Mouse (Mus musculus) liver (tissue): ENCODE measurements around the gene Rnf150.
"Not testable (repeated sequence)": the region's sequence is repeated elsewhere in the genome, so short reads cannot be mapped to it uniquely, and the experiment has no call there.

Source experiments
- DNase-seq: peaks from one replicate; pipeline ENCODE4 v3.0.0-alpha.2; 2020; ENCODE audit warnings: mixed read lengths

Rnf150 gene

GRCm38 (mm10) chr8:83078701-83079533 lies 215.8 kb downstream of the Rnf150 start:
- no peak for DNase-seq

GRCm38 (mm10) chr8:83079534-83079844 lies 216.3 kb downstream of the Rnf150 start:
- DNase-seq, result no peak

GRCm38 (mm10) chr8:83081266-83081665 lies 218.1 kb downstream of the Rnf150 start:
- DNase-seq, result no peak

- not testable (repeated sequence) for DNase-seq
Observed at GRCm38 (mm10) chr8:83081806-83082205, 218.7 kb downstream of the Rnf150 start.

GRCm38 (mm10) chr8:83082251-83082650 lies 219.1 kb downstream of the Rnf150 start:
- no peak for DNase-seq

- DNase-seq, result no peak
Observed at GRCm38 (mm10) chr8:83083452-83083851, 220.3 kb downstream of the Rnf150 start.

- DNase-seq, result no peak
Observed at GRCm38 (mm10) chr8:83085581-83085980, 222.4 kb downstream of the Rnf150 start.

GRCm38 (mm10) chr8:83086625-83087024 lies 223.5 kb downstream of the Rnf150 start:
- peak; percentile 43 for DNase-seq

GRCm38 (mm10) chr8:83087604-83088003 lies 224.4 kb downstream of the Rnf150 start:
- no peak for DNase-seq

- DNase-seq, result no peak
Observed at GRCm38 (mm10) chr8:83088156-83088555, 225.0 kb downstream of the Rnf150 start.

- peak; percentile 74 for DNase-seq
Observed at GRCm38 (mm10) chr8:83089336-83089986, 226.3 kb downstream of the Rnf150 start.

- DNase-seq, result no peak
Observed at GRCm38 (mm10) chr8:83090446-83090845, 227.3 kb downstream of the Rnf150 start.

GRCm38 (mm10) chr8:83100041-83100440 lies 236.9 kb downstream of the Rnf150 start:
- no peak for DNase-seq

GRCm38 (mm10) chr8:83102957-83103510 lies 239.9 kb downstream of the Rnf150 start:
- DNase-seq, result no peak

- no peak for DNase-seq
Observed at GRCm38 (mm10) chr8:83103968-83104367, 240.8 kb downstream of the Rnf150 start.

GRCm38 (mm10) chr8:83109756-83110155 lies 246.6 kb downstream of the Rnf150 start:
- DNase-seq, result no peak

- no peak for DNase-seq
Observed at GRCm38 (mm10) chr8:83110177-83110576, 247.0 kb downstream of the Rnf150 start.

- DNase-seq, result no peak
Observed at GRCm38 (mm10) chr8:83135086-83135485, 271.9 kb downstream of the Rnf150 start.

GRCm38 (mm10) chr8:83140068-83140467 lies 276.9 kb downstream of the Rnf150 start:
- DNase-seq, result no peak

- DNase-seq, result peak; percentile 25
Observed at GRCm38 (mm10) chr8:83140701-83141111, 277.6 kb downstream of the Rnf150 start.
